Mouse (Mus musculus) heart, embryonic 11.5 days (tissue): ENCODE measurements around the gene Cdhr2. TPM values are rescaled to one million over a fixed set of nuclear protein-coding genes. Genes with fewer than 3 reads are reported as not detected.

Source experiments
- ATAC-seq: fragments of 200-750 bp; cut with Nextera tagmentation; replicated peaks from 2 replicates; pipeline ENCODE4 v1.8.0; 2017; ENCODE audit warnings: moderate library complexity; ENCODE audit not compliant: insufficient number of reproducible peaks, low FRiP score, low TSS enrichment
- H3K27ac ChIP-seq: fragments of 300-500 bp; sonication (generic); 2 replicates; pipeline ENCODE4 v1.5.1; 2014; ENCODE audit warnings: mild to moderate bottlenecking, low read depth, low read length
- H3K27me3 ChIP-seq: fragments of 300-500 bp; sonication (generic); 2 replicates; pipeline ENCODE4 v1.6.1; 2014; ENCODE audit warnings: mild to moderate bottlenecking, low read length, mixed read lengths; ENCODE audit not compliant: control insufficient read depth, insufficient read depth
- H3K36me3 ChIP-seq: fragments of 300-500 bp; sonication (generic); 2 replicates; pipeline ENCODE4 v1.6.1; 2014; ENCODE audit warnings: mild to moderate bottlenecking, low read length, moderate library complexity, mixed read lengths; ENCODE audit not compliant: control insufficient read depth, insufficient read depth
- H3K4me1 ChIP-seq: fragments of 300-500 bp; sonication (generic); 2 replicates; pipeline ENCODE4 v1.6.1; 2014; ENCODE audit warnings: low read length; ENCODE audit not compliant: control insufficient read depth, insufficient read depth
- H3K4me2 ChIP-seq: fragments of 300-500 bp; sonication (generic); 2 replicates; pipeline ENCODE4 v1.6.1; 2014; ENCODE audit warnings: mild to moderate bottlenecking, moderate library complexity
- H3K4me3 ChIP-seq: fragments of 300-500 bp; sonication (generic); 2 replicates; pipeline ENCODE4 v1.5.1; 2014; ENCODE audit warnings: low read depth, low read length
- H3K9ac ChIP-seq: fragments of 300-500 bp; sonication (generic); 2 replicates; pipeline ENCODE4 v1.6.1; 2014; ENCODE audit warnings: mild to moderate bottlenecking, low read depth, low read length, moderate library complexity
- H3K9me3 ChIP-seq: fragments of 300-500 bp; sonication (generic); replicated peaks from 2 replicates; pipeline ENCODE4 v1.6.1; 2016; ENCODE audit warnings: low read length; ENCODE audit not compliant: control insufficient read depth
- WGBS: fragments of 180-500 bp; shearing (Covaris S2); extraction: QIAGEN DNeasy Blood & Tissue Kit; methylation state at CpG from one replicate; pipeline ENCODE4 v1.1.7; 2014; ENCODE audit not compliant: insufficient replicate concordance; 5-methylcytosine and 5-hydroxymethylcytosine counted together
- polyA plus RNA-seq: library from polyadenylated mRNA; unstranded; fragments of >200 nt; fragmentation: Nextera tagmentation; extraction: Ambion mirVana; gene quantifications from 2 replicates; pipeline ENCODE4 v1.2.1, GENCODE M21; 2014

Gene Cdhr2
- polyA plus RNA-seq, 1 experiment from 2014 or later: 0.04 TPM

GRCm38 (mm10) chr13:54767012-54767411, 65.8 kb downstream of the Cdhr2 start:
- peaks cover 6% of the 10 kb centered on the region; the same call in 1 of the 2 replicates for H3K4me1 ChIP-seq
- ATAC-seq: no peak
- 0 out of 2 replicates have a peak, but pooled peaks cover 3% of the 10 kb centered on the region for H3K9me3 ChIP-seq
- H3K4me3 ChIP-seq: no peak overlapping the region
- H3K36me3 ChIP-seq: no peaks in the 10 kb centered on the region
- H3K4me2 ChIP-seq: no peak overlapping the region
- no peak overlapping the region for H3K27ac ChIP-seq
- peaks cover 56% of the 10 kb centered on the region for H3K27me3 ChIP-seq
- WGBS: 72% methylated on average over 4 of the region's 4 CpGs
- H3K9ac ChIP-seq: no peak overlapping the region

GRCm38 (mm10) chr13:54780592-54780991, 79.3 kb downstream of the Cdhr2 start:
- H3K4me1 ChIP-seq: no peaks in the 10 kb centered on the region
- no peaks in the 10 kb centered on the region for H3K36me3 ChIP-seq
- H3K4me2 ChIP-seq: no peak overlapping the region
- no peak overlapping the region for H3K27ac ChIP-seq
- H3K9me3 ChIP-seq: no peaks in the 10 kb centered on the region; the same call in 1 of the 2 replicates
- no peak overlapping the region for H3K4me3 ChIP-seq
- 76% methylated on average over 3 of the region's 3 CpGs for WGBS
- no peak for ATAC-seq
- no peak overlapping the region for H3K9ac ChIP-seq
- H3K27me3 ChIP-seq: no peaks in the 10 kb centered on the region; the same call in 1 of the 2 replicates

- Histone ChIP-seq H3K36me3 (no peaks in the 10 kb centered on the region), H3K27me3 (no peaks in the 10 kb centered on the region; the same call in 1 of the 2 replicates), H3K27ac (no peak overlapping the region), H3K9me3 (no peaks in the 10 kb centered on the region; the same call in 1 of the 2 replicates), H3K9ac (no peak overlapping the region), H3K4me1 (no peaks in the 10 kb centered on the region), H3K4me2 (no peak overlapping the region), H3K4me3 (no peak overlapping the region)
- 71% methylated on average over 3 of the region's 3 CpGs for WGBS
- no peak for ATAC-seq
Observed at GRCm38 (mm10) chr13:54781086-54781485, 79.8 kb downstream of the Cdhr2 start.

- Histone ChIP-seq H3K4me1 (no peaks in the 10 kb centered on the region), H3K4me2 (no peak overlapping the region), H3K36me3 (no peaks in the 10 kb centered on the region), H3K4me3 (no peak overlapping the region), H3K27me3 (no peaks in the 10 kb centered on the region; the same call in 1 of the 2 replicates), H3K9me3 (no peaks in the 10 kb centered on the region; the same call in 1 of the 2 replicates), H3K9ac (no peak overlapping the region), H3K27ac (no peak overlapping the region)
- ATAC-seq: no peak
- WGBS: 42% methylated on average over 2 of the region's 2 CpGs
Observed at GRCm38 (mm10) chr13:54783235-54783634, 82.0 kb downstream of the Cdhr2 start.

- no peaks in the 10 kb centered on the region for H3K4me1 ChIP-seq
- WGBS: 79% methylated on average over 4 of the region's 4 CpGs
- H3K9ac ChIP-seq: no peak within 1 kb of the TSS
- no peak within 1 kb of the TSS for H3K4me3 ChIP-seq
- H3K9me3 ChIP-seq: no peaks in the 10 kb centered on the region; the same call in 1 of the 2 replicates
- H3K27ac ChIP-seq: no peak within 1 kb of the TSS
- no peaks in the 10 kb centered on the region for H3K36me3 ChIP-seq
- no peak within 1 kb of the TSS for H3K4me2 ChIP-seq
- no peak for ATAC-seq
- H3K27me3 ChIP-seq: no peaks in the 10 kb centered on the region; the same call in 1 of the 2 replicates
Observed at GRCm38 (mm10) chr13:54783698-54784097, 82.4 kb downstream of the Cdhr2 start, which contains the start of gene Eif4e1b. TSS of gene Eif4e1b (plus strand) at chr13:54783998.

Other genes starting within 250 kb of the Cdhr2 start
- 98.8 and 99.7 TPM in 2 replicates for gene Thoc3, start 232.6 kb upstream of the Cdhr2 start, polyA plus RNA-seq
- 7.0 and 7.6 TPM in 2 replicates for gene Simc1, start 197.7 kb upstream of the Cdhr2 start, polyA plus RNA-seq
- 126 and 137 TPM in 2 replicates for gene 4833439L19Rik, start 136.0 kb upstream of the Cdhr2 start, polyA plus RNA-seq
- gene Arl10, start 126.4 kb upstream of the Cdhr2 start, polyA plus RNA-seq: 17.6 and 18.4 TPM in 2 replicates
- gene Nop16, start 111.4 kb upstream of the Cdhr2 start, polyA plus RNA-seq: 61.8 and 65.6 TPM in 2 replicates
- gene Higd2a, start 111.3 kb upstream of the Cdhr2 start, polyA plus RNA-seq: 225 and 241 TPM in 2 replicates
- 38.6 and 39.5 TPM in 2 replicates for gene Cltb, start 90.1 kb upstream of the Cdhr2 start, polyA plus RNA-seq
- 61.1 and 73.8 TPM in 2 replicates for gene Faf2, start 79.7 kb upstream of the Cdhr2 start, polyA plus RNA-seq
- gene Rnf44, start 7.6 kb upstream of the Cdhr2 start, polyA plus RNA-seq: 70.7 and 75.8 TPM in 2 replicates
- gene Gprin1, start 48.4 kb downstream of the Cdhr2 start, polyA plus RNA-seq: 0.13 TPM in 2 replicates
- gene Sncb, start 65.1 kb downstream of the Cdhr2 start, polyA plus RNA-seq: 0.27 and 0.59 TPM in 2 replicates
- gene Eif4e1b, start 82.5 kb downstream of the Cdhr2 start, polyA plus RNA-seq: not detected in 2 replicates
- 2.4 and 3.9 TPM in 2 replicates for gene Tspan17, start 87.9 kb downstream of the Cdhr2 start, polyA plus RNA-seq
- gene Unc5a, start 247.9 kb downstream of the Cdhr2 start, polyA plus RNA-seq: 2.5 and 2.6 TPM in 2 replicates